Mouse (Mus musculus): ENCODE measurements around the gene Tnxb.

Gene Tnxb

DNA sequence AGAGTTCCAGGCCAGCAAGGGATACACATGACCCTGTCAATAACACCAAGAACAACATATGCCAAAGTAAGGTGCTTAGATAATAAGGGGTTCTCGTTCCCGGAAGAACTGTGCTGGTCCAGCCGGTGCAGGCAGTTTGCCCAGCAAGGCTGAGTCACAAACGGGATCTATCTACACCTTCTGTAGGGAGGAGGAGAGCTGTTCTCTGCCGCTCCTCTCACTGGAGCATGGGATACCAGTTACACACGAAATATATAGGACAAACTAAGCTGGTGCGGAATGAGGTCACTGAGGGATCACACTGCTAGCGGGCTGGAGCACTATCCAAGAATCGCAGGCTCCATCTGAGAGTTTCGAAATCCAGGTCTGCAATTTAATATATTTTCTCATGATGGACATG lies 26.4 kb upstream of the Tnxb start:
- DNase-seq (ENCODE audit: low spot score) = peak; percentile 58

DNA sequence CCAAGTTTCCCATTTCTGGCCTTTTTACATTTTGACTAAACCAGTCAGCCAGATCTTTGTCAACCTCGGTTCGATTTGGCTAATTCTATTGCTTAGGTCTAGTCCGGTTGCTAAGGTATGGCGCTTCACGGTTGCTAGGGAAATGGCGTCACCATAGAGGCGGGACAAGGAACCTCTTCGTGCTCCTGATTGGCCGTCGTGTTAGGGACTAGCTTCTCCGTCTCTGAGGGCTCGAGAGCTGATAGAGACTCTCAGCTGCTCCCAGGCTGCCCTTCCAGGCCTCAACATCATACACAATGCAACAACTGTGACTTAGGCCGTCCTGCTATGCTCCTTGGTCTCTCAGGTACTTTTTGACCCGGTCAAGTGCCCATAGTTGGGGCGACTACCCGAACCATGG lies 25.7 kb upstream of the Tnxb start, which contains the start of gene Fkbpl:
Fkbpl (plus strand) TSS at position 157 of the 400 bp plus-strand sequence.
- peak; percentile 100 for DNase-seq (ENCODE audit: low spot score)

DNA sequence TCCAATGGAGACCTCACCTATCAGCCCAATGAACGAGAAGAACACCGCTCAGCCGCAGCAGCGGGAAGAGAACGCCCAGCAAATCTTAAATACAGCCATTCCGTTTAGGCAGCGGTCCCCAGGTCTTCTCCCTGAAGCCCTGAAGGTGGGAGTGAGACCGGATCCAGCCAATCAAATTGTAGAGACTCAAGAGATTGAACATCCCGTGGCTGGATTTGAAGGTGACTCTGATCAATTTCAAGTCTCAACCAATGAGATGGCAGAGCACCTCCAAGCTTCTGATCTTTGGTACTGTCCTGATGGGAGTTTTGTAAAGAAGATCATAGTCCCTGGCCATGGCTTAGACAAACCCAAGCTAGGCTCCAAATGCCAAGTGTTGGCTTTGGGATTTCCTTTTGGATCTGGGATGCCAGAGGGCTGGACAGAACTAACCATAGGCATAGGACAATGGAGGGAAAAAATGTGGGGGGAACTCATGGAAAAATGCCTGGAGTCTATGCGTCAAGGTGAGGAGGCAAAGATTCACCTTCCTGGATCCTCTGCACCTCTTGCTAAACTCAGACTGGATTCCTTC lies 25.0 kb upstream of the Tnxb start:
- DNase-seq (ENCODE audit: low spot score) = no peak

DNA sequence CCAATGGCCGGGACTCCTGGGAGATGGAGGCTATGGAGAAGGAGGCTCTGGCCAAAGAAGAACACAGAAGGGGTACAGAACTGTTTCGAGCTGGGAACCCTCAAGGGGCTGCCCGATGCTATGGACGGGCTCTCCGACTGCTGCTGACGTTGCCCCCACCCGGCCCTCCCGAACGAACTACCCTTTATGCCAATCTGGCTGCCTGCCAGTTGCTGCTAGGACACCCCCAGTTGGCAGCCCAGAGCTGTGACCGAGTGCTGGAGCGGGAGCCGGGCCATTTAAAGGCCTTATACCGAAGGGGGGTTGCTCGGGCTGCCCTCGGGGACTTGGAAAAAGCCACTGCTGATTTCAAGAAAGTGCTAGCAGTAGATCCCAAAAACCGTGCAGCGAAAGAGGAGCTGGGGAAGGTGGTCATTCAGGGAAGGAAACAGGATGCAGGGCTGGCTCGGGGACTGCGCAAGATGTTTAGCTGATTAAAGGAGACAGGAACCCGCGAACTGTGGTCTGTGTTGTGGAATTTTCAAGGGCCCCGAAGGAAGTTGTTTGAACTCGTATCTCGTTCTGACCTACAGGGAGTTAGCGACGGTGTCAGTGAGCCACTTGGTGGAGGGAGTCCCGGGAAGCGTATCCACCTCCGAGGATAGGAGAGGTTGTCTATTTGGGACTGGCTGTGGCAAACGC lies 24.4 kb upstream of the Tnxb start:
- DNase-seq (ENCODE audit: low spot score) = no peak

DNA sequence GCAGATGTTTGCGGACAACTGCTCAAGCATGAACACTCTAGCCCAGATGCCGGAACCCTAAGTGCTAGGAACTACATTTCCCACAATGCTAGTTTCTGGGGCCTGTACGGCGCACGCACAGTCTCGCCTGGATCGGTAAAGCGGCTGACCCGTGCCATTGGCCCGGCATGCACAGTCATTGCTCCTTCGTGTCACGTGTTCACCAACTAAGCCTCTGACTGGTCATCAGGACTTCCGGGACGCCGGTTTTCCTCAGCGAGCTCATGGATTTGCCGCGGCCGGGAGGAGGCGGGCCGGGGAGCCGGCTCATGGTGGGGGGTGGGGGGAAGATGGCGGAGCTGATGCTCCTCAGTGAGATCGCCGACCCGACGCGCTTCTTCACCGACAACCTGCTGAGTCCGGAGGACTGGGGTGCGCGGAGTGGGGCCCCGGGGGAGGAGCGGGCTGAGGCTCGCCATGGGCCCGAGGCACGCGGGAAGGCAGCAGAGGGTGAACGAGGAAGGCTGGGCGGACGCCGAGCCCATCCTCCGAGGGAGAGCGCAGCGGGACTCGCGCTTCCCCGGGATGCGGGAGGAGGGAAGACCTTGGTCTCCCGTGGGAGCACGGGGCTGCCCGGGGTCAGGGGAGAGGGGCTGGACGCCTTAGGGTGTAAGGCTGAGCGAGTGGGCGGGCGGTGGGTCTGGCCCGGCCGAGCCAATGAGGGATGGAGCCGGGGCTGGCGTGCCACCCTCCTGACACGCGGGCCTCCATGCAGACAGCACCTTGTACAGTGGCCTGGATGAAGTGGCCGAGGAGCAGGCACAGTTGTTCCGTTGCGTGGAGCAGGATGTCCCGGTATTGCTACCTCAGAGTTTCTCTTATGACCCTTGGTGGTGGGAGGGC lies 23.2 kb upstream of the Tnxb start, which contains the start of gene Atf6b:
Atf6b (plus strand) TSS at position 241 of the 882 bp plus-strand sequence.
- peak; percentile 99 for DNase-seq (ENCODE audit: low spot score)

DNA sequence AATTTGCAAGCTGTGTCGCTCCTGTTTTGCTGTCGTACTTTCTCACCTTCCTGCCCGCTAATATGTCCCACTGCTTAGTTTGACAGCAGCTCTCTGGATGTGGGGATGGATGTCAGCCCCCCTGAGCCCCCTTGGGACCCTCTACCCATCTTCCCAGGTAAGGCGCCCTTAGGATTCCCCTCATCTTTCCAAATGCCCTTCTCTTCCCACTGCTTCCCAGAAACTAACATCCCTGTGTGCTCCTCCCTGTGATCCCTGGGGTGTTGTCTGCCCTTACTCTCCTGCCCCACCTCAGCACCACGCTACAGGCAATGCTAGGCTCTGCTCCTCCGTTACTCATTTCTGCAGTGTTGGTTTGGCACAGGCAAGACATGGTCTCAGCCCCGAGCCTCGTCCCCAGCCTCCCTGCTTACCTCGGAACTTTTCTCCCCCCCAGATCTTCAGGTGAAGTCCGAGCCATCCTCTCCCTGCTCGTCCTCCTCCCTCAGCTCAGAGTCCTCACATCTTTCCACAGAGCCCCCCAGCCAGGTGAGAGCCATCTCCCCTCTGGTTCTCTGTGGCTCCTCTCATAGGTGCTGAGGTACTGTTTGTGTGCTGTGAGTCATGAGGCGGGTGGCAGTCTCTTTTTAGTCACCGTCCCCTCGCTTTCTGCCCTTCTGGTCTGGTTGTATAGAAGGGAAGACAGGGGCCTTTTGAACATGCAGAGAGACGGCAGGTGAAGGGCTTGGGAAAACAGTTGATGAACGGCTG lies 22.0 kb upstream of the Tnxb start:
- no peak for DNase-seq (ENCODE audit: low spot score)

DNA sequence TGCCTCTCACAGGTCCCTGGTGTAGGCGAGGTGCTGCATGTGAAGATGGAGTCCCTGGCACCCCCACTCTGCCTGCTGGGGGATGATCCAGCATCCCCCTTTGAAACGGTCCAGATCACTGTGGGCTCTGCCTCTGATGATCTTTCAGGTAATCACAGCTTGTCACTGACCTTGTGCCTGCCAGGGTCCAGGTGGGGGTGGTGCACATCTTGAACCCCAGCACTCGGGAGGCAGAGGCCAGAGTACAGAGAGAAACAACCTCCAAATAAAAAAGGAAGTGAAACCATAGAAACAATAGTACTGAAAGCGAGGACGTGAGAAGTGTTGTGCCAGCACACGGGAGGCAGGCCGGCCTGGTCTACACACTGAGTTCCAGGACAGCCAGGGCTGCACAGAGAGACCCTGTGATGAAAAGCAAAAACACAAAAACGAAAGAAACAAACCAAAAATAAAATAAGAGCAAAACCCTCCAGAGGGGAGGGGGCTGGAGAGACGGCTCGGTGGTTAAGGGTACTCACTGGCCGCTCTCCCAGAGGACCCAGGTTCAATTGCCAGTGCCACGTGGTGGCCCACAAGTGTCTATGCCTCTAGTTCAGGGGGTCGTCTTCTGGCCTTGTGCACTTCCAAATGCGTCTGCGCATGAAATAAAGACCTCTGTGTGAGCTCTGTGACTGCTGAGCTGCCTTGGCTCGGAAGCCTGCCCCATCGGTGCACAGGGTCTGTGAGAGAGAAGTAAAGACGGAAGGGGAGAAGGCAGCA lies 21.1 kb upstream of the Tnxb start:
- DNase-seq (ENCODE audit: low spot score) = no peak

DNA sequence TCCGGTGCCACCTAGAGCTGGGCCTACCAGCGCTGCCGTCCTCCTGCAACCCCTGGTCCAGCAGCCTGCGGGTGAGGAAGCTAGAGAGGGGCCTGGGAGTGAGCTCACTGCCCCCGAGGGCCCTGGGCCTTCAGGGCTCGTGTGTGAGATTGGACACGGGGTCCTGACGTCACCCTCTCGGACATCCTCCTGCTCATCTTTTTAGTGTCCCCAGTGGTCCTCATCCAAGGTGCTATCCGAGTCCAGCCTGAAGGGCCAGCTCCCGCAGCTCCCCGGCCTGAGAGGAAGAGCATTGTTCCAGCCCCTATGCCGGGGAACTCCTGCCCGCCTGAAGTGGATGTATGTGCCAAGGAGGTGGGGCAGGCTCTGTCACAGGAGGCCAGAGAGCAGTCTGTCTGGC lies 19.6 kb upstream of the Tnxb start:
- DNase-seq (ENCODE audit: low spot score) = no peak

DNA sequence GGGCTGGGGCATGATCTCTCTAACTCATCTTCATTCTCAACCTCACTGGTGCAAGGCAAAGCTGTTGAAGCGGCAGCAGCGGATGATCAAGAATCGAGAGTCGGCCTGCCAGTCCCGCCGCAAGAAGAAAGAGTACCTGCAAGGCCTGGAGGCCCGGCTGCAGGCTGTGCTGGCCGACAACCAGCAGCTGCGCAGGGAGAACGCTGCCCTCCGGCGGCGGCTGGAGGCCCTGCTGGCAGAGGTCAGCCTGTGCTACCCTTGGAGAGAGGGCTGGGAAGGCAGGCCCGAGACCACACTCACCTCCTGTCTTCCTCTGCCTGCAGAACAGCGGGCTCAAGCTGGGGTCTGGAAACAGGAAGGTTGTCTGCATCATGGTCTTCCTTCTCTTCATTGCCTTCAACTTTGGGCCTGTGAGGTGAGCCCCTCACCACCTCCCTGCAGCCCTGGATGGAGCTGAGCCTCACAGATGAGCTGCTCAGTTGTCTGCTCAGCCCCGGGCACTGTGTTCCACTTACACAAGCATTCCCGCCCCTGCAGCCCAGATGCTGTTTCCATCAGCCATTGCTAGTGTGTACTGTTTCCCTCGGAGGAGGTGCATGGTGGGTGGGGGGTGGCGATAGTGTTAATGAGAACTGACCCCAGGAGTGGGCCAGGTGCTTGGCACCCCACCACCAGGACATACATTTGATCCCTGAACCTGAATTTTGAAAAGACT lies 18.7 kb upstream of the Tnxb start:
- DNase-seq (ENCODE audit: low spot score) = no peak

DNA sequence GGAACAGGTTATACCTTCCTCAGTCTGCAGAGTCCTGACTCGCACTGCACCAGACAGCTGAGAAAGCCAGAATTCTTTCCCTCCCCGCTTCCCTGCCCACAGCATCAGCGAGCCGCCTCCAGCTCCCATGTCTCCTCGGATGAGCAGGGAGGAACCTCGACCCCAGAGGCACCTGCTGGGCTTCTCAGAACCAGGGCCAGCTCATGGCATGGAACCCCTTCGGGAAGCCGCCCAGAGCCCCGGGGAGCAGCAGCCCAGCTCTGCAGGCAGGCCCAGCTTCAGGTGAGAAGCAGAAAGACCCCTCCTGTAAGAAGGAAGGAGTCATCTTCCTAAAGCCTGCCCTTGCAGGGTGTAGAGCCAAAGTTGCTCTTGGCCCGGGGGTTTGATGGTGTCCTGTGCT lies 17.8 kb upstream of the Tnxb start:
- DNase-seq (ENCODE audit: low spot score) = no peak

DNA sequence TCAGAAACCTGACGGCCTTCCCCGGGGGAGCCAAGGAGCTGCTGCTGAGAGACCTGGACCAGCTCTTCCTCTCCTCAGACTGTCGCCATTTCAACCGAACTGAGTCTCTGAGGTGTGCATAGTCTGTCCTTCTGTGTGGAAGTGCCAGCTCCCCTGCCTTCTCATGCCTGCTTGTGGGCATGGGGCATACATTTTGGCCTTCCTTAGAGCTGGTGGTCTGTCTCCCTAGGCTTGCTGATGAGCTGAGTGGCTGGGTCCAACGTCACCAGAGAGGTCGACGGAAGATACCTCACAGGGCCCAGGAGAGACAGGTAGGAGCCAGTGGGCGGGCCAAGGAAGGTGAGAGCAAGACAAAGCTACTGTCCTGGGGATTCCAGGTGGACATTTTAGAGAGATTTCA lies 17.4 kb upstream of the Tnxb start:
- no peak for DNase-seq (ENCODE audit: low spot score)

DNA sequence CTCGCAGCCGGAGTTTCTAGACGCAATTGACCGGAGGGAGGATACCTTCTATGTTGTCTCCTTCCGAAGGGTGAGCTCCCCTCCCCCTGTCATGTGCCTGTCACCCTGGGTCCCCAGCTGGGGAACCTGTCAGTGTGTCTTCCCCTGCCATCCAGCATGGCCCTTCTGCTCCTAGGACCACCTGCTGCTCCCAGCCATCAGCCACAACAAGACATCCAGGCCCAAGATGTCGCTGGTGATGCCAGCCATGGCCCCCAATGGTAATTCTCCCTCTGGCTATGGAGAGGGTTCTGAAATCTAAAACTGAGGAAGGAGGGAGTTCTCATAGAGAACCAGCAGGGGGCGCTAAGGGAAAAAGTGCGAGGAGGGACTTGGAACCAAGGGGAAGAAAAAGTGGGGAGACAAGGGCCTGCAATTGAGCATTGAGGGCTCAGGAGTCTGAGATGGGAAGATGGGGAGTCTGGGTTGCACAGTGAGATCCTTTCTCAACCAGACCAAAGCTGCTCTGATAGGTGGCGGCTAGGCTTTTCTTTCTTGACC lies 16.5 kb upstream of the Tnxb start:
- peak; percentile 83 for DNase-seq (ENCODE audit: low spot score)

DNA sequence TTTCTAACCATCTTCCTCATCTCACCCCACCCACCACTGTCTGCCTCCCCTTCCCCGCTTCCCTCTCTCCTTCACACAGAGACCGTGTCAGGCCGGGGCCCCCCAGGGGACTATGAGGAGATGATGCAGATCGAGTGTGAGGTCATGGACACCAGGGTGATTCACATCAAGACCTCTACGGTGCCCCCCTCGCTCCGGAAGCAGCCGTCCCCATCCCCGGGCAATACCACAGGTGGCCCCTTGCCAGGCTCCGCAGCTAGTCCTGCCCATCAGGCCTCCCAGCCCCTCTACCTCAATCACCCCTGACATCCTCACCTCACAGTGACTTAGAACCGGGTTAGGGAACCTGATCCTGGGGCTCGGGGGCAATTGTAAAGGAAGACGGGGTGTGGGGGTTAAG lies 15.9 kb upstream of the Tnxb start:
- DNase-seq (ENCODE audit: low spot score) = no peak

DNA sequence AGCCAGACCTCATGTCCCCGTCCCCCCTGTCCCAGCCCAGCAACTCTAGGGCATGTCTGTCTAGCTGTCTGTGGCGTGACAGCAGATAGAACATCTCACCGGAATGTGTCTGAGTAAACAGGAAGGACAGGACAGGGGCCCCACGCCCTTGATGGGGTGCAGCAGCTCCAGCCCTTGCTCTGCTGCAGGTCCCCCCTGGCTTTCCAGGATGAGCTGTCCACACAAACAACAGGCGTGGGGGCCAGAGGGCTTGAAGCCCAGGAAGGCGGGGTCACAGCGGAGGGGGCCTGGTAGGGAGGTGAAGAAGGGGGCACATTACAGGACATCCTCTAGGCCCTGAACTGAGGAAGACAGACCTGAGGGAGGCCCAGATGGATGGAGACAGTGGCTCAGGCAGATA lies 15.2 kb upstream of the Tnxb start:
- no peak for DNase-seq (ENCODE audit: low spot score)

DNA sequence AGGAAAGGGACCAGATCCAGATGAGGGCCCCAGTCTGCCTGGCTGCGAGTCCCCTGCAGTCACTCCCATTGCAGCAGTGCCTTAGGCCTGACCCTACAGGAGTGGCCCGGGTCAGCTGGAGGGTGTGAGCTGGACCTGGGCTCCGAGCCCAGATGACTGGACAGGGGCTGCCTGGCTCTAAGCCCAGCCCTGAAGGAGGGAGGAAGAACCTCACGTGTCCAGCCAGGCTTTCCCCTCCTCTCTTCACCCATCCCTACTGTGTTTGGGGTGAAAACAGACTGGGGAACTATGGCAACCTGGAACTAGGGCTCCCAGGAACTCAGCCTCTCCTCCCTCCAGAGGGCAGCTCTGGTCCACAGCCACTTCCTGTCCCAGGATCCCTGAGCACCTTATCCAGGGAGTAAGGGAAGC lies 14.7 kb upstream of the Tnxb start:
- peak; percentile 96 for DNase-seq (ENCODE audit: low spot score)

DNA sequence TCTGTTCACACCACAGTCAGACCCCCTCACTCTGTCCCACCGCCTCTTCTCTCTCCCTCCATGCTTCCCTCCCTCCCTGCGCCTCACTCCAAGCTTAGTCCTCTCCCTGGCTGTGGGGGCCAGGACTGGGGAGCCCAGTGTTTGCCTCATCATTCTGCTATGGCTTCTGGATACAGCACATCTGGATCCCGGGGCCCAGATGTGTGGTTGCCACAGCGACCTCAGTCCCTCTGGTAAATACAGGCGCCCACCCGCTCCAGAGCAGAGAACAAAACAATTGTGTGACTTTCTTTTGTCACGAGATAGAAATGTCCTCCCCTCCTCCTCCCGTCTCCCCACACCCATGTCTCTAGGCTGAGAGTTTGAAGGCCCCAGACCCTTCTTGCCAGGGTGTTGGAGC lies 13.7 kb upstream of the Tnxb start:
- DNase-seq (ENCODE audit: low spot score) = no peak

DNA sequence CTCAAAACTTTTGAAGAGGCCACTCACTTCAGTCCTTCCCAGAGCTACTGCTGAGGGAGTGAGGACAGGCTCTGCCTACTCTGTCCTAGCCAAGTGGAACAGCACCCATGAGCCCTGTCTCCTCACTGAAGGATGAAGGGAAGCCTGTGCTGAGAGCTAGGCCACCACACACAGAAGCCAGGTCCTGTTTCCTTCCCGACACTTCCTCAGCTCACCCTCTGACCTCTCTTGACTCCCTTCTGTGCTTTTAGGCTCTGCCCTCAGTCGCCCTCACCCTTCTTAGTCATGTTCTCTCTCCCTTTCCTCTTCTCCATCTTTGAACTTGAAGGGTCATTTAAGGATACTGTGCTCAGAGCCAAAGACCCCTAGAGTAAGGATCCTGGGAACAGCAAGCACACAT lies 13.1 kb upstream of the Tnxb start:
- no peak for DNase-seq (ENCODE audit: low spot score)

DNA sequence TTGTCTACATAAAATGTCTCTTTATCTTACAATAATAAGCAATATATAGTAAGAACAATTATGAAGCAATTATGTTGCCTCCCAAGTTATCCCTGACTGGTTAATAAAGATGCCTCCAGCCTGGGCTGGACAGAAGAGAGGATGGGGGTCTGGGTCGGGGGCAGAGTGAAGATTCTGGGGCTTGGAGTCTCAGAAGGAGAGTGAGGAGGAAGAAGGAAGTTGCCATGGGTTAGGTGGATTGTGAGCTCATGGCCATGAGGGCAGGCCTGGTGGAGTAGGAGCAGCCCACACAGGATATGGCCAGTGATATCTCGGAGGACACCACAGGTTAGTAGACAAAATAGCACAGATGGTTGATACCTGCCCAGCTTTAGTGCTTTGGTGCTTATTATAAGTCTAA lies 12.2 kb upstream of the Tnxb start:
- no peak for DNase-seq (ENCODE audit: low spot score)

DNA sequence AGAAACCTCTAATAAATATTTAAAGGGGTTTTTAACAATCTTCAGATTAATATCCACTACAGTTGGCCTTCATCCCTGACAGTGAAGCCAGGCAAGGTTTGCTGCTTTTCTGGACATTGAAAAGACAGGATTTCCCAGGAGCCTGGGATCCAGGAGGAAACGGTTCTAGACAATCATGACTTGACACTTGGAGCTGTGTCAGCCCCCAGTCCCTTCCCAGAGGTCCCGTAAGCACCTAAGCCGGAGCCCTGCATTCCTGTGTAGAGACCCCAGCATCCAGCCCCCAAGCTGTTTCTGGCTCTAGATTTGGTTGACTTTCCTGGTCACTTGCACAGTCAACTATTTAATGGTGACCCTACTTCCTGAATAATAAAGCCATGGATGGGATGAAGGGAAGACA lies 11.7 kb upstream of the Tnxb start:
- no peak for DNase-seq (ENCODE audit: low spot score)

DNA sequence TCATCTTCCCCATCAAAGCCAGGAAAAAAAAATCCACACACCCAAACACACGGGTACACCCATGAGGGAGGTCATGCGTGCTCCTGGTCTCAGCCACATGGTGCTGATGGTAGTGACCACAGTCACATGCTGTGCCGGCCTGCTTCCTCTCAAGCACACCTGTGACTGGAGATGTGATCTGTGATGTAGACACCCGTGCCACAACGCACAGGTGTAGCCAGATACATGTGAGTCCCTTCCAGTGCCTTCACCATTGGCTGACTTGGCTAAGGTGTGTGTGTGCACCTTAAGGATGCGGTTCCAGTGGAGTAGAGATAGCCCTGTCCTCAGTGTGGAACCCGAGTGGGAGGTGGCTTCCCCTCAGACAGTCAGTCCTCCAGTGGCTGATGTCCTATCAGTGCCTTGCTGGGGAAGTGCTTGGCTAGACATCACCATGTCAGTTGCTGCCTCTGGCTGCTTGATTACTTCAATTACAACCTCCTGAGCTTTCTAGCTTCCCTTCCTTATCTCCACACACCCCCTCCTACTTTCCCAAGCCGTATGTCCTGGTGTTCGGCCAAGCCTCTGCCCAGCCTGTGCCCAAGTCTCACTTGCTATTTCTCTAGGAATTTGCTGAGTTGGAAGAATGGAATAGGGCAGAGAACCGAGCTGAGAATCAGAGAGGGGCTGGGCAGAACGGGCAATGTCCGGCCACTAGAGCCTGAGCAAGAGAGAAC lies 11.0 kb upstream of the Tnxb start:
- DNase-seq (ENCODE audit: low spot score) = no peak
